Mouse (Mus musculus): ENCODE measurements around the gene Ccdc8. TPM values are rescaled to one million over a fixed set of nuclear protein-coding genes. Genes with fewer than 3 reads are reported as not detected.

Gene Ccdc8
- polyA plus RNA-seq, 1 experiment: 0.81 TPM

GRCm38 (mm10) chr7:17011909-17012590 lies 19.5 kb downstream of the Ccdc8 start:
- Histone ChIP-seq H3K27me3 (replicated peaks; ENCODE audit: control insufficient read depth, insufficient read depth, low read length) (no peaks in the 10 kb centered on the region), H3K36me3 (ENCODE audit: control insufficient read depth, insufficient read depth, low read length) (0 out of 2 replicates have a peak, but pooled peaks cover 2% of the 10 kb centered on the region), H3K27ac (ENCODE audit: insufficient read depth, low read depth, low read length) (no peak overlapping the region), H3K4me1 (ENCODE audit: control insufficient read depth, insufficient read depth, low read length) (peaks cover 5% of the 10 kb centered on the region; the same call in 1 of the 2 replicates), H3K4me3 (ENCODE audit: insufficient read depth, low read depth, low read length) (no peak overlapping the region)
- TF ChIP-seq CTCF (conservative IDR thresholded peaks at IDR 0.05; ENCODE audit: insufficient read depth, insufficient read length, low read depth, low read length): no peak
- no peak for TF ChIP-seq POLR2A (IDR thresholded peaks at IDR 0.05; ENCODE audit: low read depth, low read length)
- no peak for DNase-seq
- 89% methylated on average over 7 of the region's 7 CpGs for WGBS

GRCm38 (mm10) chr7:17015381-17015780 lies 22.9 kb downstream of the Ccdc8 start:
- Histone ChIP-seq H3K4me1 (ENCODE audit: control insufficient read depth, insufficient read depth, low read length) (peaks cover 14% of the 10 kb centered on the region; the same call in 1 of the 2 replicates), H3K36me3 (ENCODE audit: control insufficient read depth, insufficient read depth, low read length) (no peaks in the 10 kb centered on the region)
- DNase-seq: no peak

GRCm38 (mm10) chr7:17017036-17017435 lies 24.5 kb downstream of the Ccdc8 start:
- WGBS: 22% methylated on average over 1 of the region's 1 CpGs
- Histone ChIP-seq H3K27me3 (replicated peaks; ENCODE audit: control insufficient read depth, insufficient read depth, low read length) (no peaks in the 10 kb centered on the region), H3K27ac (ENCODE audit: insufficient read depth, low read depth, low read length) (no peak overlapping the region), H3K36me3 (ENCODE audit: control insufficient read depth, insufficient read depth, low read length) (no peaks in the 10 kb centered on the region), H3K4me3 (ENCODE audit: insufficient read depth, low read depth, low read length) (no peak overlapping the region), H3K4me1 (ENCODE audit: control insufficient read depth, insufficient read depth, low read length) (peaks cover 14% of the 10 kb centered on the region; the same call in 1 of the 2 replicates)
- no peak for TF ChIP-seq CTCF (conservative IDR thresholded peaks at IDR 0.05; ENCODE audit: insufficient read depth, insufficient read length, low read depth, low read length)
- no peak for TF ChIP-seq POLR2A (IDR thresholded peaks at IDR 0.05; ENCODE audit: low read depth, low read length)
- DNase-seq: peak; percentile 97

More at GRCm38 (mm10) chr7:17015381-17015780, 22.9 kb downstream of the Ccdc8 start:
- H3K27me3 ChIP-seq (replicated peaks; ENCODE audit: control insufficient read depth, insufficient read depth, low read length): no peaks in the 10 kb centered on the region
- TF ChIP-seq POLR2A (IDR thresholded peaks at IDR 0.05; ENCODE audit: low read depth, low read length) (no peak), CTCF (conservative IDR thresholded peaks at IDR 0.05; ENCODE audit: insufficient read depth, insufficient read length, low read depth, low read length) (no peak)
- no peak overlapping the region for H3K4me3 ChIP-seq (ENCODE audit: insufficient read depth, low read depth, low read length)
- H3K27ac ChIP-seq (ENCODE audit: insufficient read depth, low read depth, low read length): no peak overlapping the region
- WGBS: 76% methylated on average over 6 of the region's 6 CpGs

- no peaks in the 10 kb centered on the region for H3K27me3 ChIP-seq (replicated peaks; ENCODE audit: control insufficient read depth, insufficient read depth, low read length)
- 54% methylated on average over 2 of the region's 2 CpGs for WGBS
- DNase-seq: no peak
- no peaks in the 10 kb centered on the region for H3K36me3 ChIP-seq (ENCODE audit: control insufficient read depth, insufficient read depth, low read length)
- H3K4me3 ChIP-seq (ENCODE audit: insufficient read depth, low read depth, low read length): no peak overlapping the region
- 0 out of 2 replicates have a peak overlapping the region, but pooled peaks have one; percentile 33 for H3K27ac ChIP-seq (ENCODE audit: insufficient read depth, low read depth, low read length)
- no peak for TF ChIP-seq CTCF (conservative IDR thresholded peaks at IDR 0.05; ENCODE audit: insufficient read depth, insufficient read length, low read depth, low read length)
- TF ChIP-seq POLR2A (IDR thresholded peaks at IDR 0.05; ENCODE audit: low read depth, low read length): no peak
- H3K4me1 ChIP-seq (ENCODE audit: control insufficient read depth, insufficient read depth, low read length): peaks cover 17% of the 10 kb centered on the region
Observed at GRCm38 (mm10) chr7:17017921-17018320, 25.4 kb downstream of the Ccdc8 start.

GRCm38 (mm10) chr7:17019426-17020166 lies 27.1 kb downstream of the Ccdc8 start:
- Histone ChIP-seq H3K4me3 (ENCODE audit: insufficient read depth, low read depth, low read length) (no peak overlapping the region), H3K4me1 (ENCODE audit: control insufficient read depth, insufficient read depth, low read length) (peaks cover 34% of the 10 kb centered on the region), H3K36me3 (ENCODE audit: control insufficient read depth, insufficient read depth, low read length) (no peaks in the 10 kb centered on the region), H3K27me3 (replicated peaks; ENCODE audit: control insufficient read depth, insufficient read depth, low read length) (no peaks in the 10 kb centered on the region), H3K27ac (ENCODE audit: insufficient read depth, low read depth, low read length) (no peak overlapping the region)
- 82% methylated on average over 7 of the region's 7 CpGs for WGBS
- no peak for DNase-seq
- TF ChIP-seq CTCF (conservative IDR thresholded peaks at IDR 0.05; ENCODE audit: insufficient read depth, insufficient read length, low read depth, low read length) (no peak), POLR2A (IDR thresholded peaks at IDR 0.05; ENCODE audit: low read depth, low read length) (no peak)

GRCm38 (mm10) chr7:17022176-17022575 lies 29.7 kb downstream of the Ccdc8 start:
- H3K36me3 ChIP-seq (ENCODE audit: control insufficient read depth, insufficient read depth, low read length): no peaks in the 10 kb centered on the region
- TF ChIP-seq CTCF (conservative IDR thresholded peaks at IDR 0.05; ENCODE audit: insufficient read depth, insufficient read length, low read depth, low read length): no peak
- no peak for TF ChIP-seq POLR2A (IDR thresholded peaks at IDR 0.05; ENCODE audit: low read depth, low read length)
- H3K4me1 ChIP-seq (ENCODE audit: control insufficient read depth, insufficient read depth, low read length): peaks cover 51% of the 10 kb centered on the region
- 93% methylated on average over 15 of the region's 15 CpGs for WGBS
- no peaks in the 10 kb centered on the region for H3K27me3 ChIP-seq (replicated peaks; ENCODE audit: control insufficient read depth, insufficient read depth, low read length)
- no peak overlapping the region for H3K27ac ChIP-seq (ENCODE audit: insufficient read depth, low read depth, low read length)
- no peak overlapping the region for H3K4me3 ChIP-seq (ENCODE audit: insufficient read depth, low read depth, low read length)
- no peak for DNase-seq

- Histone ChIP-seq H3K27me3 (replicated peaks; ENCODE audit: control insufficient read depth, insufficient read depth, low read length) (no peaks in the 10 kb centered on the region), H3K4me3 (ENCODE audit: insufficient read depth, low read depth, low read length) (no peak overlapping the region), H3K4me1 (ENCODE audit: control insufficient read depth, insufficient read depth, low read length) (peaks cover 42% of the 10 kb centered on the region), H3K36me3 (ENCODE audit: control insufficient read depth, insufficient read depth, low read length) (no peaks in the 10 kb centered on the region), H3K27ac (ENCODE audit: insufficient read depth, low read depth, low read length) (peak overlapping the region; percentile 64)
- DNase-seq: peak; percentile 42
- TF ChIP-seq POLR2A (IDR thresholded peaks at IDR 0.05; ENCODE audit: low read depth, low read length) (no peak), CTCF (conservative IDR thresholded peaks at IDR 0.05; ENCODE audit: insufficient read depth, insufficient read length, low read depth, low read length) (no peak)
- WGBS: 14% methylated on average over 4 of the region's 4 CpGs
Observed at GRCm38 (mm10) chr7:17023701-17024100, 31.2 kb downstream of the Ccdc8 start.
